Mouse (Mus musculus): ENCODE data around the gene Zfp281.

GRCm38 (mm10) chr1:136600647-136601345 lies 23.9 kb upstream of the Zfp281 start:
- TF ChIP-seq CTCF (IDR thresholded peaks at IDR 0.05; ENCODE audit: low read depth, low read length) (no peak), TAL1 (conservative IDR thresholded peaks at IDR 0.05; ENCODE audit: low read depth, low read length) (no peak)

Data from G1E (cell line).